Mouse (Mus musculus): ENCODE measurements around the gene Cux2.

GRCm38 (mm10) chr5:121926543-121926814 lies 123.4 kb downstream of the Cux2 start:
- TF ChIP-seq CTCF (IDR thresholded peaks at IDR 0.05; ENCODE audit: low read depth, low read length) (no peak), POLR2A (IDR thresholded peaks at IDR 0.05; ENCODE audit: borderline replicate concordance, low read depth, low read length) (no peak)

All from bone marrow macrophage, adult 2 months (primary cell).